Mouse (Mus musculus) lung, adult 2 months (tissue): Measurements from ENCODE around the gene Hist1h4k.

Source experiments
- CTCF ChIP-seq: fragments of 200-500 bp; IDR thresholded peaks from 2 replicates; pipeline ENCODE4 v1.5.1; 2011; ENCODE audit warnings: mild to moderate bottlenecking, low read length, control low read depth; ENCODE audit not compliant: insufficient read depth
- POLR2A ChIP-seq: fragments of 200-500 bp; IDR thresholded peaks from 2 replicates; pipeline ENCODE4 v1.6.1; 2011; ENCODE audit warnings: low read depth, mild to moderate bottlenecking, control low read depth, low read length, borderline replicate concordance; ENCODE audit errors: extremely low read depth

DNA sequence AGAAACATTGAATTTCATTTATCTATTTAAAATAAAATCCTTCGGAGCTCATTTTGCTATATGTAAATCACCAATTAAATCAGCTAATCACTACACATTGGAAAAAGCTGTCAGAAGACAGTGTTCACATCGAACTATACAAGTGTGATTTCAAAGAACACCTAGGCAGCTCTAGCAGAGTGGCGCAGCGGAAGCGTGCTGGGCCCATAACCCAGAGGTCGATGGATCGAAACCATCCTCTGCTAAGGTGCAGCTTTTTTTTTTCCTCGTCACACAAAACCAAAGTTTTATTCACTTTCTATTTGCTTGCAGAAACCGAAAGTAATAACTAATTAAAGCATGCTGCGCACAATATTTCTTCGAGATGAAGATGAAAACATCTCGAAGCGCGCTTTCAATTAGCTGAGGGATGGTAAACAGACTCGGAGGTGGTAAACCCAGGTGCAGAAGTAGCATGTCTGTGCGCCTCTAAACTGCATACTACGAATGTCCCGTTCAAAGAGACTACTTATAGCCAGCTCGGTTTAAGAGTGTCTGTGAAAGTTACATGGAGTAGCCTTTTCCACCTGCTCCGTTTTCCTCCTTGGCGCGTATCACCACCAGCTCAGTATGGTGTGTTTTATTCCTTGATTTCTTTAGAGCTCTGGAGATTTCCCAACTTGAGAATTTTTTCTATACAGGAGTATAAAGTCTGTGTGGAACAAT is 39.3 kb downstream of the Hist1h4k start:
- TF ChIP-seq CTCF (no peak), POLR2A (no peak)
